Mouse (Mus musculus): ENCODE results near the gene Nlrp4b. TPM values are rescaled to one million over a fixed set of nuclear protein-coding genes. Genes with fewer than 3 reads are reported as not detected.

The Nlrp4b gene
- not detected in 2 replicates for polyA plus RNA-seq (2012; rRNA removed)

DNA sequence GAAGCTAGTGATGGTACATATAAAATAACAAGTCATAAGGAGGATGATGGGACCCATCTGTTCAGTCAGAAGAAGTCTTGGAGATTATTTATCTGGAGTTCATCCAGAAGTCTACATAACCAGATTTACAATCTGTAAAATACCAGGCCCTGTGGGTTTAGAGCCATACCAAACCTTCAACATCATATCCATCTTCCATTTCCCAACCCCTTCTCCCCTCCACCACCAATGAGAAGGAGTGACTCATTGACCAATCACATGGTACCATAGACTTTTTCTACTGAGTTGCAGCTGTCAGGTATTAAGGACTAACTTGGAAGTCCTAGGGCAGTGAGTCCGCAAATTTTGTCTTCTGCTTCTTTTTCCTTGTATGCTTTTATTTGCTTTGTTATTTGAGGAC, at the start of gene Nlrp4b:
Gene Nlrp4b, plus strand, starts transcription at position 301 of the 400 bp plus-strand sequence.

DNA sequence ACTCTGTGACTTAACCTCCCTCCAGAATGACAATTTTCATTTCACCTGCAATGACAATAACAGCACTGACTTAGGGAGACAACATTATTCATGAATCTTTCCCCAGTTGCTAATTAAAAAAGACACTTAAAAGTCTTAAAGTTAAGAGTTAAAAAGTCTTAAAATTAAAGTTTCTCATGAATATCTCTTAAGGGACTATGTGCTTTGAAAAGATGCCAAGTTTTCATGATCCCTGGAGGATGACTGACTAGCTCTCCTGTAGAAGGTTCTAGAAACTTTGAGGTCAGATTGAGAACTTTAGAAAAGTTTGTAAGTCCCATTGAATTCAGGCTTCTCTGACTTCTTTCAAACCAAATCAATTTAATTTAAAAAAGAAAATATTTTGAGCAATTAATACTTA, 66.7 kb downstream of the Nlrp4b start, which contains the start of gene Vmn1r71:
Gene Vmn1r71, minus strand, starts transcription at position 101 of the 400 bp plus-strand sequence.

Other genes with a start within 250 kb of the Nlrp4b start
- gene Vmn1r67, start 244.5 kb upstream of the Nlrp4b start, polyA plus RNA-seq (2012; rRNA removed) = not detected in 2 replicates
- gene Zik1, start 192.4 kb upstream of the Nlrp4b start, polyA plus RNA-seq (2012; rRNA removed) = 0.10 and 0.22 TPM in 2 replicates
- gene Vmn1r68, start 129.3 kb upstream of the Nlrp4b start, polyA plus RNA-seq (2012; rRNA removed) = not detected in 2 replicates
- gene Vmn1r69, start 74.1 kb upstream of the Nlrp4b start, polyA plus RNA-seq (2012; rRNA removed) = not detected in 2 replicates
- gene Vmn1r70, start 56.3 kb upstream of the Nlrp4b start, polyA plus RNA-seq (2012; rRNA removed) = not detected in 2 replicates
- not detected in 2 replicates for gene Vmn1r71, start 66.6 kb downstream of the Nlrp4b start, polyA plus RNA-seq (2012; rRNA removed)
- gene Zscan4b, start 217.3 kb downstream of the Nlrp4b start, polyA plus RNA-seq (2012; rRNA removed) = not detected in 2 replicates

Data from colon, adult 2 months (tissue).